Mouse (Mus musculus) hindbrain, embryonic 15.5 days (tissue): ENCODE results near the gene Ccl17. TPM values are rescaled to one million over a fixed set of nuclear protein-coding genes. Genes with fewer than 3 reads are reported as not detected.

Source experiments
- ATAC-seq: fragments of 200-750 bp; cut with Nextera tagmentation; 2 replicates; pipeline ENCODE4 v1.8.0; 2017; ENCODE audit warnings: low read depth, moderate number of reproducible peaks, moderate TSS enrichment; ENCODE audit not compliant: low FRiP score
- H3K27ac ChIP-seq: fragments of 300-500 bp; sonication (generic); replicated peaks from 2 replicates; pipeline ENCODE4 v1.5.1; 2015; ENCODE audit warnings: mild to moderate bottlenecking, inconsistent platforms
- H3K27me3 ChIP-seq: fragments of 300-500 bp; sonication (generic); 2 replicates; pipeline ENCODE4 v1.6.1; 2015; ENCODE audit warnings: control low read depth, inconsistent platforms
- H3K36me3 ChIP-seq: fragments of 300-500 bp; sonication (generic); 2 replicates; pipeline ENCODE4 v1.6.1; 2015; ENCODE audit warnings: control low read depth, inconsistent platforms
- H3K4me1 ChIP-seq: fragments of 300-500 bp; sonication (generic); replicated peaks from 2 replicates; pipeline ENCODE4 v1.6.1; 2015; ENCODE audit warnings: control low read depth, inconsistent platforms
- H3K4me2 ChIP-seq: fragments of 300-500 bp; sonication (generic); 2 replicates; pipeline ENCODE4 v1.6.1; 2015; ENCODE audit warnings: moderate library complexity, mild to moderate bottlenecking, inconsistent platforms
- H3K4me3 ChIP-seq: fragments of 300-500 bp; sonication (generic); 2 replicates; pipeline ENCODE4 v1.5.1; 2015; ENCODE audit warnings: mild to moderate bottlenecking, inconsistent platforms
- H3K9ac ChIP-seq: fragments of 300-500 bp; sonication (generic); 2 replicates; pipeline ENCODE4 v1.6.1; 2015; ENCODE audit warnings: inconsistent platforms
- H3K9me3 ChIP-seq: fragments of 300-500 bp; sonication (generic); 2 replicates; pipeline ENCODE4 v1.6.1; 2016; ENCODE audit warnings: control low read depth, inconsistent platforms
- WGBS: fragments of 180-500 bp; shearing (Covaris S2); methylation state at CpG from one replicate; pipeline ENCODE4 v1.1.7; 2015; 5-methylcytosine and 5-hydroxymethylcytosine counted together
- polyA plus RNA-seq: library from polyadenylated mRNA; unstranded; fragments of >200 nt; fragmentation: Nextera tagmentation; extraction: Ambion mirVana; gene quantifications from 2 replicates; pipeline ENCODE4 v1.2.1, GENCODE M21; 2015

The Ccl17 gene
- 0.46 and 0.87 TPM in 2 replicates for polyA plus RNA-seq

DNA sequence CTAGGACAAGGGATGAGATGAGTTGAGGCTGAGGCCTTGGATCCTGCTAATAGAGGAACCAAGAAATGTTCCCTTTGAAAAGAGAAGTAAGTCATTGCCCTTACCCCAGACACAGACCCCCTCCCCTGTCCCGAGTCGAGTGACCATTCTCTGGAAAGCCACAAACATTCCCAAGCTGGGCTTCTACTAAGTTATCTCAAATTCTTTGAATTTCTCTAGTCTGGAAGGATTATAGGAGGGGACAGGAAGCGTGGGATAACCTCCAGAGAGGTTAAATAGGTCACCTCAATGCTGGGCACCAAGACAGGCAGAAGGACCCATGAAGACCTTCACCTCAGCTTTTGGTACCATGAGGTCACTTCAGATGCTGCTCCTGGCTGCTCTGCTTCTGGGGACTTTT, at the start of gene Ccl17:
Gene Ccl17, plus strand, starts transcription at position 301 of the 400 bp plus-strand sequence.
- no peaks in the 10 kb centered on the region for H3K36me3 ChIP-seq
- H3K27me3 ChIP-seq = no peaks in the 10 kb centered on the region
- H3K4me1 ChIP-seq = peaks cover 12% of the 10 kb centered on the region
- H3K9me3 ChIP-seq = no peaks in the 10 kb centered on the region
- no peak for ATAC-seq
- no peak within 1 kb of the TSS for H3K4me2 ChIP-seq
- no peak within 1 kb of the TSS for H3K4me3 ChIP-seq
- WGBS = 85% methylated on average over 3 of the region's 3 CpGs
- H3K27ac ChIP-seq = no peak within 1 kb of the TSS
- H3K9ac ChIP-seq = no peak within 1 kb of the TSS

DNA sequence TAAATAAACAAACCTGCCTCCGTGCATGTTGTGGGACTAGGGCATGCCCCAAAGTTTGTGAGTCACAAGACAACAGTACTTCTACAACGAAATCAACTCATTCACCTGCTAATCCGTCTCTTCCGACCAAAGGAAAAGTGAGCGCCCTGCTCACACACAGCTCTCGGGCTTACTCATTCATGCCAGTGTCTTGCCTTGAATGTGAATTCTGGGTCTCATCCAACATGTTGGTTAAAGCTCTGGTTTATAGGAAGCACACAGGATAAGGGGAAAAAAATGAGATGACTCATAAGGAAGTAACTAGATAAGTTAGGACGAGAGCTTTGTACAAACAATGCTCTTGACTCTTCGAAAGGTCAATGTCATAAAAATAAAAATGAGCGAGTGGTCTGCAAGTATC, 43.2 kb upstream of the Ccl17 start:
- no peak overlapping the region for H3K9ac ChIP-seq
- no peak overlapping the region for H3K4me3 ChIP-seq
- no peak overlapping the region for H3K4me2 ChIP-seq
- H3K9me3 ChIP-seq = no peaks in the 10 kb centered on the region
- WGBS = 79% methylated on average over 9 of the region's 9 CpGs
- H3K4me1 ChIP-seq = peaks cover 13% of the 10 kb centered on the region
- H3K36me3 ChIP-seq = no peaks in the 10 kb centered on the region
- no peaks in the 10 kb centered on the region for H3K27me3 ChIP-seq
- H3K27ac ChIP-seq = no peak overlapping the region
- no peak for ATAC-seq

DNA sequence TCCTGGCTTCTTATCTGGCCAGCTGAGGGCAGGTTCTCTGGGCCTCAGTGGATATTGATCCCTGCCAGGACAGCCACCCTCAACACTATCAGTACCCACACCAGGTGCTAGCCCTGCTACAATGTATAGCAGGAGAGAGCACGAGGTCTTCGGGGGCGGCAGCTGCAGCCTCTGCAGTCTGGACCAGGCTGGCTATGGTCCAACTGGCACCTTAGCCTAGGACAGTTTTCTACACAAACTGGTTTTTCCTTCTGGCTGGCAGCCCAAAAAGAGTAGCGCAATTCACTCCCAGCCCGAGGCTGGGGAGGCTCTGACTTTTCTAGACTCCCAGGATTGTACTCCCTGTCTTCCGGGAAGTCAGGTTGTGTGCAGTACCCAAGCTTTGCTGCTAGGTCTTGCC, 39.3 kb upstream of the Ccl17 start:
- Histone ChIP-seq H3K9me3 (no peaks in the 10 kb centered on the region), H3K36me3 (no peaks in the 10 kb centered on the region), H3K4me1 (peaks cover 38% of the 10 kb centered on the region), H3K27me3 (no peaks in the 10 kb centered on the region), H3K4me3 (no peak overlapping the region), H3K27ac (no peak overlapping the region), H3K9ac (no peak overlapping the region), H3K4me2 (peak overlapping the region; percentile 68; the same call in 1 of the 2 replicates)
- 38% methylated on average over 6 of the region's 6 CpGs for WGBS
- no peak for ATAC-seq

DNA sequence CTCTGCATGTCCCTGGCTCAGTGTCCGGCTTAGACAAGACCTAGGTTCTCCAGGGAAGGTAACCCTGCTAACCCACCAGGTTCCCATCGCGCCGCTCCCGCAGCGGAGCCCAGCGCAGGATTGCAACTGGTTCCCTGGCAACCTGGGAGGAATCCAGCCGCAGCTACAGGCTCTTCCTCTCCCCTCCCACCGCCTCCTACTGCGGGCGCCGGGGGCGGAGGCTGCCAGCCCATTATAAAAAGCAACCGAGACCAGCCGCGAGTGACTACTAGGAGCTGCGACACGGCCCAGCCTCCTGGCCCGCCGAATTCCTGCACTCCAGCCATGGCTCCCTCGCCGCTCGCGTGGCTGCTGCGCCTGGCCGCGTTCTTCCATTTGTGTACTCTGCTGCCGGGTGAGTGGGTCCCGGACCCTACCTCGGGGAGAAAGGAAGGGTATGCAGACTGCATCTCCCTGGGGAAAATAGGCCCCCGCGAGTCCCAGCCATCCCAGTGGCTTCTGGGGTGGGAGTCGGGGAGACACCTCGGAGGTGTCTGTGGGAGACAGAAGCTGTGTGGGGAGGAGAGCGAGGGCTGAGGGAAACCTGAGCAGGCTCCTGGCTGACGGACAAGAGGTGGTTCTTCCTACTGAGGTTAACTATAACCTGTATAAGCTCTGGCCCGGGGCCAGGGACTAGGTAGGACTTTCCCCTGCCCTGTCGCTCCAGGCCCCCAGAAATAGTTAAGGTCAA, 38.1 kb upstream of the Ccl17 start, which contains the start of gene Cx3cl1:
Gene Cx3cl1, plus strand, starts transcription at position 69 of the 730 bp plus-strand sequence.
- Histone ChIP-seq H3K36me3 (no peaks in the 10 kb centered on the region), H3K4me2 (peak within 1 kb of the TSS; percentile 68), H3K9me3 (no peaks in the 10 kb centered on the region), H3K9ac (peak within 1 kb of the TSS; percentile 63), H3K4me1 (peaks cover 38% of the 10 kb centered on the region), H3K4me3 (peak within 1 kb of the TSS; percentile 55), H3K27ac (peak within 1 kb of the TSS; percentile 72), H3K27me3 (no peaks in the 10 kb centered on the region)
- peak; percentile 88 for ATAC-seq
- WGBS = under 1% methylated on average over 38 of the region's 38 CpGs

GRCm38 (mm10) chr8:94773048-94773447, 37.2 kb upstream of the Ccl17 start:
- no peak for ATAC-seq
- peaks cover 38% of the 10 kb centered on the region for H3K4me1 ChIP-seq
- H3K27me3 ChIP-seq = no peaks in the 10 kb centered on the region
- H3K9me3 ChIP-seq = no peaks in the 10 kb centered on the region
- peak overlapping the region; percentile 63 for H3K9ac ChIP-seq
- 39% methylated on average over 6 of the region's 6 CpGs for WGBS
- H3K4me3 ChIP-seq = peak overlapping the region; percentile 55
- peak overlapping the region; percentile 72 for H3K27ac ChIP-seq
- no peaks in the 10 kb centered on the region for H3K36me3 ChIP-seq
- peak overlapping the region; percentile 68 for H3K4me2 ChIP-seq

- Histone ChIP-seq H3K27ac (peak overlapping the region; percentile 38), H3K36me3 (no peaks in the 10 kb centered on the region), H3K27me3 (no peaks in the 10 kb centered on the region), H3K4me3 (peak overlapping the region; percentile 55), H3K4me1 (peaks cover 45% of the 10 kb centered on the region), H3K4me2 (peak overlapping the region; percentile 68), H3K9me3 (no peaks in the 10 kb centered on the region), H3K9ac (peak overlapping the region; percentile 63; the same call in 1 of the 2 replicates)
- peak; percentile 39; the same call in 1 of the 2 replicates for ATAC-seq
- WGBS = 6% methylated on average over 12 of the region's 12 CpGs
Measured at GRCm38 (mm10) chr8:94773700-94774171, 36.5 kb upstream of the Ccl17 start.

DNA sequence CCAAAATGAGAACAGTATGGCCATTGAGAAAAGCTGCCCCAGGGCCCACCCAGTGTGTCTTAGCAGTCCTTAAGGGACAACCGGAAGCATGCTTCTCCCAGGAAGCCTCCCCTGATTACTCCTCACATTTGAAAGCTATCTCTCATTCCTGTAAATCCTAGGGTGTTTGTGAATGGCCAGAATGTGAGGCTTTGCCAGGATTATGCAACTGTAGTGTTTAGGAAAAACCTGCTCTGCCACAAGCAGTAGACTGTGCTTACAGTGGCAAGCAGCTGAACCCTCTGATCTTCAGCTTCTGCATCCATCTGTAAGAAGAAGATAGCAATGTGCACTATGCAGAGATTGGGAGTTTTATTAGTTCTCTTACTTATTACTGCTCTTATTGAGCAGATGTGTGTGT, 35.7 kb upstream of the Ccl17 start:
- H3K9ac ChIP-seq = no peak overlapping the region
- no peak for ATAC-seq
- H3K36me3 ChIP-seq = no peaks in the 10 kb centered on the region
- H3K4me1 ChIP-seq = peaks cover 48% of the 10 kb centered on the region
- WGBS = 96% methylated on average over 1 of the region's 1 CpGs
- H3K27ac ChIP-seq = no peak overlapping the region
- H3K27me3 ChIP-seq = no peaks in the 10 kb centered on the region
- 0 out of 2 replicates have a peak overlapping the region, but pooled peaks have one; percentile 68 for H3K4me2 ChIP-seq
- H3K4me3 ChIP-seq = no peak overlapping the region
- no peaks in the 10 kb centered on the region for H3K9me3 ChIP-seq

GRCm38 (mm10) chr8:94776346-94776745, 33.9 kb upstream of the Ccl17 start:
- peaks cover 41% of the 10 kb centered on the region for H3K4me1 ChIP-seq
- H3K9ac ChIP-seq = no peak overlapping the region
- H3K27ac ChIP-seq = no peak overlapping the region
- WGBS = 89% methylated on average over 2 of the region's 2 CpGs
- no peak for ATAC-seq
- H3K4me2 ChIP-seq = no peak overlapping the region
- H3K36me3 ChIP-seq = no peaks in the 10 kb centered on the region
- H3K27me3 ChIP-seq = no peaks in the 10 kb centered on the region
- H3K9me3 ChIP-seq = no peaks in the 10 kb centered on the region
- H3K4me3 ChIP-seq = no peak overlapping the region

- no peak for ATAC-seq
- Histone ChIP-seq H3K9me3 (no peaks in the 10 kb centered on the region), H3K4me1 (peaks cover 30% of the 10 kb centered on the region), H3K27ac (no peak overlapping the region), H3K36me3 (no peaks in the 10 kb centered on the region), H3K27me3 (no peaks in the 10 kb centered on the region), H3K9ac (no peak overlapping the region), H3K4me2 (no peak overlapping the region), H3K4me3 (no peak overlapping the region)
- 71% methylated on average over 10 of the region's 10 CpGs for WGBS
Measured at GRCm38 (mm10) chr8:94778036-94778435, 32.2 kb upstream of the Ccl17 start.

DNA sequence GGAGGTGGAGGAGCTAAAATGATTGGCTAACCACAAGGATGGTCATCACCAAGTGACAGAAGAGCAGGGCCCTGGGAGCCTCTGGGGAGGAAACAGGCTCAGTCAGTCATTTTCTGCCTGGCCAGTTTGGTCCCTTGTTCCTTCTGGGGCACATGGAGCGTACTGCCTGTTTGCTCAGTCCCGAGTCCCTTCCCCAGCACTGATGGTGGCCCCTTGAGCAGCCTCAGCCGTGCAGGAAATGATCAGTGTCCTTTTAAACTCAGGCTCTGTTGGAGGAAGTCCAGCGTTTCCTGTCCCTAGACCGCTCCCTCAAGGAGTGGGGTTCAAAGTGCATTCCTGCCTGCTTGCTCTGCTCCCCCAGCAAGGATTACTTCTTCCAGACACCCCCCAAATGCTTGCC, 31.8 kb upstream of the Ccl17 start:
- ATAC-seq = no peak
- WGBS = 59% methylated on average over 5 of the region's 5 CpGs

GRCm38 (mm10) chr8:94778895-94779533, 31.2 kb upstream of the Ccl17 start:
- Histone ChIP-seq H3K27me3 (no peaks in the 10 kb centered on the region), H3K4me3 (no peak overlapping the region), H3K9me3 (no peaks in the 10 kb centered on the region), H3K4me2 (no peak overlapping the region), H3K27ac (no peak overlapping the region), H3K9ac (no peak overlapping the region), H3K36me3 (no peaks in the 10 kb centered on the region), H3K4me1 (peaks cover 20% of the 10 kb centered on the region)
- ATAC-seq = no peak
- WGBS = 69% methylated on average over 10 of the region's 10 CpGs

More for the DNA sequence above, 31.8 kb upstream of the Ccl17 start:
- no peaks in the 10 kb centered on the region for H3K36me3 ChIP-seq
- H3K4me3 ChIP-seq = no peak overlapping the region
- no peaks in the 10 kb centered on the region for H3K9me3 ChIP-seq
- H3K27ac ChIP-seq = no peak overlapping the region
- H3K9ac ChIP-seq = no peak overlapping the region
- H3K4me1 ChIP-seq = peaks cover 26% of the 10 kb centered on the region
- no peak overlapping the region for H3K4me2 ChIP-seq
- H3K27me3 ChIP-seq = no peaks in the 10 kb centered on the region
